Mouse (Mus musculus): ENCODE data around the gene Ehmt1. TPM values are rescaled to one million over a fixed set of nuclear protein-coding genes. Genes with fewer than 3 reads are reported as not detected.

Gene Ehmt1
- polyA plus RNA-seq, 1 experiment = 294 TPM

DNA sequence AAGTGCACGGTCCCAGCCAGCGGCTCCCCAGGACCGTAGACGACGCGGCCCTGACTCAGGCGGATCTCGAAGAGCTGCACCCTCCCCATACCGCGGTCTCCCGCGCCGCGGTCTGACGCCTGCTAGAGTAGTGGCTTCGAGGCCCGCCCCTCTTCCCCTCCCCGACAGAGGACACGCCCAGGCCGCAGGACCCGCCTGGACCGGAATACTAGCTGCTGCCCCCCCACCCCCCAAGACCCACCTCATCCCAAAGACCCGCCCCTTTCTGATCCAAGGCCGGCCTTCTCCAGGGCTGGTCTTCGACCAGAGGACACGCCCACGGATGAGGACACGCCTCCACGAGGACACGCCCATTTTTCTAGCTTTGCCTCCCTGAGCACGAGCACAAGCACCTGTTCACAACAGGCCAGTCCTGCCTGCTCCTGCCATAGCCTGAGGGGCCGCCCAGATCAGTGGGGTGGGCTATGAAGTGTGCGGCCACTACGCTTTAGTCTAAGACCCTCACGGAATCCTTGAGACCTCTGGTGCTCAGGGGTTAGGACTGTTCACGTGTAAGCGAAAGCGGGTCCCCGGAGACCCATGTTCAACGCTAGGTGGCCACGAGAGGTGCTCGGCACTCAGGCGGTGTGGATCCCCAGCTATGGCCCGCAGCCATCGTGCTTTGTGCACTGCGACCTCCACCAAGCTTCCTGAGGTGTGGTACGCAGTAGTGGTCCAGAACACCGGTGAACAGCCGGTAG is 15.8 kb upstream of the Ehmt1 start, which contains the start of gene Arrdc1:
TSS of gene Arrdc1 (minus strand) at position 196 of the 740 bp plus-strand sequence.
- Histone ChIP-seq H3K4me3 (ENCODE audit: insufficient read depth, low read depth, low read length) (peak within 1 kb of the TSS; percentile 60), H3K4me1 (ENCODE audit: control insufficient read depth, insufficient read depth, low read length) (peaks cover 17% of the 10 kb centered on the region), H3K27ac (ENCODE audit: insufficient read depth, low read depth, low read length) (no peak within 1 kb of the TSS)
- under 1% methylated on average over 49 of the region's 49 CpGs for WGBS
- TF ChIP-seq POLR2A (IDR thresholded peaks at IDR 0.05; ENCODE audit: insufficient read depth, low read depth, low read length) = no peak
- TF ChIP-seq CTCF (IDR thresholded peaks at IDR 0.05; ENCODE audit: insufficient read depth, low read depth, low read length) = peak; percentile 30; the same call in 1 of the 2 replicates

DNA sequence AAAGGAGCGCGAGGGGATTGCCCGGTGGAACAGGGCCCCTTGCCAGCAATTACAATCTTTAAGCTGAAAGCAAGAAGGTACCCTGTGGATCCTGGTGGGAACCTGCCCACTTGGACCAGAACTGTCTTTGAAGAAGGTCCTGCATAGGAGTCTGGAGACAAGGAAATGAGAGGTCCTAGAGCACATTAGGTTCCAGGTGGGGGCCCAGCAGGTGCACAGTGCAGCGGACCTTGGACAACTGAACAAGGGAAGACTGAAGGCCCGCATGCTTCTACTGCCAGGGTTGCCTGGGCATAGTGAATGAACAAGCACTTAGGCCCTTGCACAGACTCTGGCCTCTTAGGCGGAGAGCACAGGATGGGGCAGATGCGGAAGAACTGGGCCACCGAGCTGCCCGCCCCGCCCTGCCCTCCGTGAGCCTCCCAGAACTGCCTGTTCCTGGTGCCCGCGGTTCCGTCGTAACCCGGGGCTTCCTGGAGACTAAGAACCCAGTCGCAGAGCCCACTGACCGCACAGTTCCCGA is 15.1 kb upstream of the Ehmt1 start:
- 8% methylated on average over 19 of the region's 19 CpGs for WGBS
- peak overlapping the region; percentile 60 for H3K4me3 ChIP-seq (ENCODE audit: insufficient read depth, low read depth, low read length)
- peaks cover 17% of the 10 kb centered on the region for H3K4me1 ChIP-seq (ENCODE audit: control insufficient read depth, insufficient read depth, low read length)
- H3K27ac ChIP-seq (ENCODE audit: insufficient read depth, low read depth, low read length) = no peak overlapping the region
- no peak for TF ChIP-seq CTCF (IDR thresholded peaks at IDR 0.05; ENCODE audit: insufficient read depth, low read depth, low read length)
- TF ChIP-seq POLR2A (IDR thresholded peaks at IDR 0.05; ENCODE audit: insufficient read depth, low read depth, low read length) = no peak

DNA sequence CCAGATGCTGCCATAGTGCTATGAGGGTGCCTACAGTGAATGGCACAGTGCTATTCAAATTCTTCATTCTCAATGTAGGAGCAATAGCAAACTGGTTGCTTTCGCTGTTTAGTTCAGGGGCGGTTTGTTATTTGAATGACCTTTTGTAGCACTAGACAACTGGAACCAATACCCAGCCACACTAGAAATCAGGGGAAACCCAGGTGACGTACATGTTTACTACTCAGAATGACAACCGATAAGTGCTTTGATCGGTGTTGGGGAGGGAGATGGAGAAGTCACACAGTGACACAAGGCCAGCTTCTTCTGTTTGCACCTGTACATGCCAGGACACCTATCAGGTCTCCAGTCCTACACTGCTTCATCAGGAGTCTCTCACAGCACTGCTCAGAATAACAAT is 10.2 kb upstream of the Ehmt1 start:
- no peak overlapping the region for H3K27ac ChIP-seq (ENCODE audit: insufficient read depth, low read depth, low read length)
- no peak overlapping the region for H3K4me3 ChIP-seq (ENCODE audit: insufficient read depth, low read depth, low read length)
- 95% methylated on average over 5 of the region's 5 CpGs for WGBS
- peaks cover 12% of the 10 kb centered on the region for H3K4me1 ChIP-seq (ENCODE audit: control insufficient read depth, insufficient read depth, low read length)
- TF ChIP-seq CTCF (IDR thresholded peaks at IDR 0.05; ENCODE audit: insufficient read depth, low read depth, low read length) (no peak), POLR2A (IDR thresholded peaks at IDR 0.05; ENCODE audit: insufficient read depth, low read depth, low read length) (no peak)

DNA sequence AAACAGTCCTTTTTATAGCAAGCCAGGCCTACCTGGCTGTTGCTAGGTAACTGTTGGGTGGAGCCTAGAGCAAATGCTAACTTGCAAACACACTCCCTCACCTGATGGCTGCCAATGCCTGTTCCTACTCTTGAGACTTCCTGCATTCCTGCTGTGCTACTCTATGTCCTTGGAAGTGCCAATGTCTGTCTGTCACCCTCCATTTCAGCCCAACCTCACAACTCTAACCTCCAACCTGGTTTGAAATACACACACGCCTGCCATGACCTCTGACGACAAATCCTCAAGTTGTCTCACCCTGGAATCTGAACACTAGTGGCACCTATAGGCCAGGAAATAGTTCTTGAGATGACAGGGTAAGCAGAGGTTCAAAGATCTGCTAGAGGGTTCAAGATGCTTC is 9.7 kb upstream of the Ehmt1 start:
- Histone ChIP-seq H3K4me1 (ENCODE audit: control insufficient read depth, insufficient read depth, low read length) (peaks cover 7% of the 10 kb centered on the region), H3K27ac (ENCODE audit: insufficient read depth, low read depth, low read length) (no peak overlapping the region), H3K4me3 (ENCODE audit: insufficient read depth, low read depth, low read length) (no peak overlapping the region)
- WGBS = 73% methylated on average over 2 of the region's 2 CpGs
- no peak for TF ChIP-seq POLR2A (IDR thresholded peaks at IDR 0.05; ENCODE audit: insufficient read depth, low read depth, low read length)
- TF ChIP-seq CTCF (IDR thresholded peaks at IDR 0.05; ENCODE audit: insufficient read depth, low read depth, low read length) = no peak

DNA sequence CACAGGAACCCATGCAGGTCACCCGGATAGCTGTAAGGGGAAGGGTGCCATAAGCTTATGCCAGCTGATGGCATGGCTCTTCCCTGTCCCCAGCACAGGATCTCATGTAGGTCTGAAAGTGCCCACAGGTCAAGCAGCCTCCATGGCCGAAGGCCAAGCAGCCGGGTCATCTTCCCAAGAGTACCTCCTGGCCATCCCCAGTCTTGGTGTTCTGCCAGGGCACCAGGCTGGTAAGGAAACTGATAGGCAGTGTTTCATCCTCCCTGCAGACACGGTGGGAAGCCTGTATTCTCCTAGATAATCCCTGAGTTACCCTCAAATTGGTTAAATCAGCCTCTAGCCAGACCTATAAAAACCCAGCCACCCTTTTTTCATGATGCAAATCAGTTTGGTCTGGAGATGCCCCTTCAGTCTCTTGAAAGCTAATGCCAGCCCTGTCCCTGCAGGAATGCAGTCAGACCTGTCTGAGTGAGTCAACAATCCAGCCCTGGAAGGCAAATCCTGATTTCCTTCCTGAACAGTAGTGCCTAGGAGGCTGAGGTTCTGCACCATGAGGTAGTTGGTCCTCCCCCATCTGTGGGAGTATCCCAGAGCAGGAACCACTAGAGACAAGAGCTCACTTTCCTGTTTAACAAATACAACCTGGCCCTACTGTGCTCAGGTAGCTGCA is 8.5 kb upstream of the Ehmt1 start:
- Histone ChIP-seq H3K27ac (ENCODE audit: insufficient read depth, low read depth, low read length) (no peak overlapping the region), H3K4me3 (ENCODE audit: insufficient read depth, low read depth, low read length) (no peak overlapping the region), H3K4me1 (ENCODE audit: control insufficient read depth, insufficient read depth, low read length) (peaks cover 4% of the 10 kb centered on the region; the same call in 1 of the 2 replicates)
- WGBS = 73% methylated on average over 4 of the region's 4 CpGs
- TF ChIP-seq CTCF (IDR thresholded peaks at IDR 0.05; ENCODE audit: insufficient read depth, low read depth, low read length) = no peak
- no peak for TF ChIP-seq POLR2A (IDR thresholded peaks at IDR 0.05; ENCODE audit: insufficient read depth, low read depth, low read length)

DNA sequence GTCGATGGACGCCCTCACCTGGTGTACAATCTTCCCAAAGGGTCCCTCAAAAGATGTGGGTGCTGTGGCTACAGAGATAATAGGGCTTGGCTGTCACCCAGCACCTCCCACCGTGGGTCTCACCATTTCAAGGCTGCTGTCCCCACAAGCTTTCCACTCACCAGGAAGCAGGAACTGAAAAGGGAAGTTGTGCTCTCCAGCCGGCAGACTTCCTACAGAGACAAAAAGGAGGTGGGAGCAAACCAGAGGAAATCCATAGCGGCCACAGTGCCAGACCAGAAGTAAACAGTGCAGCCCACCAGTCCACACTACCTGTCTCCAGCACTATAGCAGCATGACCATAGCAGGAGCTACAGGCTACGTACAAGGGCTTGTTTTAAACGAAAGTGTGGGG is 7.5 kb upstream of the Ehmt1 start:
- no peak overlapping the region for H3K4me3 ChIP-seq (ENCODE audit: insufficient read depth, low read depth, low read length)
- 79% methylated on average over 7 of the region's 7 CpGs for WGBS
- H3K4me1 ChIP-seq (ENCODE audit: control insufficient read depth, insufficient read depth, low read length) = peaks cover 4% of the 10 kb centered on the region; the same call in 1 of the 2 replicates
- no peak overlapping the region for H3K27ac ChIP-seq (ENCODE audit: insufficient read depth, low read depth, low read length)
- TF ChIP-seq POLR2A (IDR thresholded peaks at IDR 0.05; ENCODE audit: insufficient read depth, low read depth, low read length) (no peak), CTCF (IDR thresholded peaks at IDR 0.05; ENCODE audit: insufficient read depth, low read depth, low read length) (no peak)

DNA sequence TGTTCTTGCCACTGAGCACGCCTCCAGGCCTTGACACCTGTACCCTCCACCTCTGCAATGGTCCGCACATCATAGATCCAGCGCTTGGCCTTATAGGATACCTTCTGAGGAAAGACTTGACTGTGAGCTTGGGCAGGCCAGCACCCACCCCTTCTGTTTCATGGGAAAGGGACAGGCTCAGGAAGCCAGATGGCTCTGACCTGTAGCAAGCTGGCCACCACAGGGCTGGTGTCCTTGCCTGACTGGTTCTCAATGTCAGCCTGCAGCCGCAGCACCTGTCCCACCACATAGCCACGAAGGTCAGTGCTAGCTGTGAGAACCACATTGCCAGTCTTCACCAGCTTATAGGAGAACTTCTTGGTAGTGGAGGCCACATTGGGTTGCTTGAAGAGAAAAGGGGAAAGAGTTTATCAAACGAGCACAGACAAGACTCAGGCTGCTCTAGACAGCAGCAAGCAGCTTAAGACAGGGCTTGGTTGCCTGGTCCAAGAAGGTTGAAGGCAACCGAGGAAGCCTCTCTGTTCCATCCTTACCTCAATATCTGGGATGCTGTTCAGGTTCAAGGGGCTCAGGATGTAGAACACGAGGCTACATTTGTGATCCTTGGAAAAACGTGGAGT is 7.0 kb upstream of the Ehmt1 start:
- Histone ChIP-seq H3K27ac (ENCODE audit: insufficient read depth, low read depth, low read length) (no peak overlapping the region), H3K4me1 (ENCODE audit: control insufficient read depth, insufficient read depth, low read length) (peaks cover 4% of the 10 kb centered on the region; the same call in 1 of the 2 replicates), H3K4me3 (ENCODE audit: insufficient read depth, low read depth, low read length) (no peak overlapping the region)
- TF ChIP-seq POLR2A (IDR thresholded peaks at IDR 0.05; ENCODE audit: insufficient read depth, low read depth, low read length) (no peak), CTCF (IDR thresholded peaks at IDR 0.05; ENCODE audit: insufficient read depth, low read depth, low read length) (no peak)
- WGBS = 89% methylated on average over 9 of the region's 9 CpGs

DNA sequence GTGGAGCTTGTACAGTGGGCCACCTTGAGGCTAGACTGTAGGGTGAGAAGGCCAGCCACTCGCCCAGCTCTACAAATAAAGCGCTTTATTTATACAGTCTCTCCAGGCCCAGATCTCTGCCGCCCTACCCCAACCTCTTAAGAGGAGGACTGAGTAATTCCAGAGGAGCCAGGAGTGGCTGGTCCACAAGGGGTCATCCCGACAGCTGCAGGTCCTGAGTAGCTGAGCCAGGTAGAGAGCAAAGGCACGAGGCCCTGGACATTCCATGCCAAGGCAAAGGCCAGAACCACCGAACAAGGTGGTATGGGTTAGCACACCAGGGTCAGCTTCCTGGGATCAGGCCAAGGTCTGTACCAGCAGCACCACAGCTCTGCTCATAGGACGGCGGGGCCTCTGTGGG is 5.9 kb upstream of the Ehmt1 start:
- Histone ChIP-seq H3K27ac (ENCODE audit: insufficient read depth, low read depth, low read length) (no peak overlapping the region), H3K4me1 (ENCODE audit: control insufficient read depth, insufficient read depth, low read length) (peaks cover 4% of the 10 kb centered on the region; the same call in 1 of the 2 replicates), H3K4me3 (ENCODE audit: insufficient read depth, low read depth, low read length) (no peak overlapping the region)
- 89% methylated on average over 8 of the region's 8 CpGs for WGBS
- TF ChIP-seq POLR2A (IDR thresholded peaks at IDR 0.05; ENCODE audit: insufficient read depth, low read depth, low read length) (no peak), CTCF (IDR thresholded peaks at IDR 0.05; ENCODE audit: insufficient read depth, low read depth, low read length) (no peak)
